Mouse (Mus musculus): ENCODE data around the gene Nap1l5.

Gene Nap1l5

DNA sequence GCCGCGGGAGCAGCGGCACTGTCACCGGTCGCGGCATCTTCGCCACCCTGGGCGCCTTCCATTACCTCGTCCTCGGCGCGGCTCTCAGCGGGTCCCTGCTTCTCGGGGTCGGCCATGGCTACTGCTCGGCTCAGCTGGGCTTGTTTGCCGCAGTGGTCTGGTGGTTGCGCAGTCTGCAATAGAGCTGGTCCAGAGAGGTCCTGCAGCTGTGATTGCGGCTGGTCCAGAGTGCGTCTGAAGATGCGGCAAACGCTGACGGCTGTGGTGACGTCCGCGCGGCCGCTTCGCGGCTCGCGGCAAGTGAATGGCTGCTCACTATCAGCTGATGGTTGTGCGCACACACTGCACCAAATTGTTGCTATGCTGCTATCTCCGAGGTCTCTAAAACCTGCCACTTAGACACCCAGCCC is at the start of gene Nap1l5:
Gene Nap1l5, minus strand, starts transcription at position 225 of the 410 bp plus-strand sequence.
- peak; percentile 73 to 83 for DNase-seq (ENCODE audit: low spot score in 2 of 2)

DNA sequence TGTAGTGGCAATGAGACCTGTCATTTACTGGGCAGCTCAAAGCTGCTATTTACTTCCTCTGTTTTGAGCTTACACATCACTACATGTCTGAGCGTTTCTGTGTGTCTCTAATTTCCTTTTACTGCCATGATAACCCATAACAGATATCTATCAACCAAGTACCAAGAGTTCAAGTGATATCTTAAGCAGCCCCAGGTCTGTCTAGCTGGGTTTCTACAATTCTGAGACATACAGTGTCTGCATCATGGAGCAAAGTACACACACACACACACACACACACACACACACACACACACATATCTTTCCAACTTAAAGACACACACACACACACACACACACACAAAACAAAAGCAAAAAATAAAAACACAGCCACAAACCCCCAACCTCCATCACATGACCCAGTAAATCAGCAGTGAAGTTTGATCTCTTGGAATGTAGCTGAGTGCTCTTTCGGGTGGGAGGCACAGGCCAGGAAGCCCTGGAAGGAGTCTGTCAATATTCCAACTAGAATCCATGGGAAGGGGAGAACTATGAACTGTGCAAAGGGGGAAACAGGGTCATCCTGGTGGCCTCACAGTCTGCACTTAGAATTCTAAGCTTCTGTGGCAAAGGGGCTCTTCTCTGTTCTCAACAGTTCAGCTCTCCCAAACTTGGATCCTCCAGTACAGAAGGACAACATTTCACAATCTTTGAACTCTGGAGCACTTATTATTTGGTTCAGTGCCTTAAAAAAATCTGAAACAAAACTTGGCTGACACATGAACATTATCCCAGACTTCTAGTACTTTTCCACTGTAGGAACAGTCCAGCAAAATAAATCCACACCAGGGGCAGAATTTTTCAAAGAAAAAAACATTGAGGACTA is 44.5 kb upstream of the Nap1l5 start:
- no peak for DNase-seq (ENCODE audit: low spot score in 2 of 2)

- no peak for DNase-seq (ENCODE audit: low spot score in 2 of 2)
These were observed 43.5 kb upstream of the Nap1l5 start for GRCm38 (mm10) chr6:58950410-58950809.

DNA sequence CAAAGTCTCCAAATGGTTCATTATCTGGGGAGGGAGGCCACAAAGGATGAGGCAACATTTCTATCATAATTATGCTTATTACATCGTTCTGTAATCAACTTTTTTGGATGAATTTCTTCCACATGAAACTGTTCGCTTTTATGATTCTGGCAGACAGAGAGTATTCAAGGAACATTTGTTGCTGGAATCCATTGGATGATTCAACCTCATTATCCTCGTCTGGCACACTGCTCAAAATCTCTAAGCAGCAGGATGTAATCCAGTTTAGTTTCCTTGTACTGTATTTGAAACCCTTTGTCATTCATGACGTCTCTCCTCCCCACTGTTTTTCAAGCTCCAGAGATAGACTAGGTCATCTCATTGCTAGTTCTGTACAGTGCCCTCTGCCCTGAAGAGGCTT is 40.0 kb upstream of the Nap1l5 start:
- DNase-seq (ENCODE audit: low spot score in 2 of 2) = peak in 1 of 2 experiments; percentile 22

DNA sequence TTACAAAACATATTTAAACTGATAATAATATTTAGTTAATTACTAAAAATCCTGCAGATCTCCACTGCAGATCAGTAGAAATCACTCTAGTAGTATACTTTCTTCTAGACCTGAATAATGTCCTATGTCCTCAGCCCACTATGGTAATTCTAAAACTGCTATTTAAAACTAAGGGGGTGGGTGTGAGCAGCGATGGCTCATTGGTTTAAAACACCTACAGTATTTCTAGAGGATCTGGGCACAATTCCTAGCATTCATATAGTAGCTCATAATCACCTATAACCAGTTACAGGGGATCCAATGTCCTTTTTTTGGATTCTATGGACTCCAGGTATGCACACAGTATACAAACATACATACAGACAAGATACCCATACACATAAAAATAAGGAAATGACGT is 39.4 kb upstream of the Nap1l5 start:
- DNase-seq (ENCODE audit: low spot score in 2 of 2) = no peak

GRCm38 (mm10) chr6:58943958-58944357 is 37.1 kb upstream of the Nap1l5 start:
- DNase-seq (ENCODE audit: low spot score in 2 of 2) = no peak

- DNase-seq (ENCODE audit: low spot score in 2 of 2) = peak; percentile 44 to 61
These were observed 35.4 kb upstream of the Nap1l5 start for GRCm38 (mm10) chr6:58942276-58942675.

DNA sequence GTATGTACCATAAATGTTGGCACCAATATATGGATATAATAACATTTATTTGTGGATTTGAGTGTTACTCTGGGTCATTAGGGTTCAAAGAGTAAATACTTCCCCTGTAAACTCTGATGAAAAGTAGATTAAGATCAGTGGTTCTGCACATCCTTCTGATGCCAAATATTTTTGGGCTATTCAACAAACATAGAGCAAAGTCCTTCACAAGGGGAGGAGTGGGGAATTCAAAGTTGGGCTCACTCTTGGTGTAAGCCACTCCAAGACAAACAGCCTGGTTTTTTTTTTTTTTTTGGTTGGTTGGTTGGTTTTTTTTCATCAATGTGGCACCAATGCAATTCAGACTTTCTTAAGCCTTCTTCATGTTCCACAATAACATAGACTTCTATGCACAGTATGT is 30.9 kb upstream of the Nap1l5 start:
- no peak for DNase-seq (ENCODE audit: low spot score in 2 of 2)

DNA sequence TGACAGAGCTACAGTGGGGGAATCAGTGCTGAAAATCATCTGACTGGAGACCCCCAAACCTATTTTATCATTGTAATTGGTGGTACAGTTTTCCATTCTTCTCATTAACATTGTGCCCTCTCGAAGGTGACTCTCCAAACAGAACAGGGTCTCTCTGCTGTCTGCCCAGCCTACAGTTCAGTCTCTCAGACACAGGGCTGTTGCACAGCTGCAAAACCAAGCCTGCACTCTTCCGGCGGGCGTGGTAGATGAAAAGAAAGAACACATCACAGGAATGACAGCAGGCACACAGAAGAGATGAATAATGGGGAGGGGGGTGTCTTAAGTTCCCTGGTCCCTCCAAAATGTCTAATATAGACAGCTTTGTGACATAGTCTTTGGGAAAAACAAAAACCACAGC is 27.3 kb upstream of the Nap1l5 start:
- no peak for DNase-seq (ENCODE audit: low spot score in 2 of 2)

DNA sequence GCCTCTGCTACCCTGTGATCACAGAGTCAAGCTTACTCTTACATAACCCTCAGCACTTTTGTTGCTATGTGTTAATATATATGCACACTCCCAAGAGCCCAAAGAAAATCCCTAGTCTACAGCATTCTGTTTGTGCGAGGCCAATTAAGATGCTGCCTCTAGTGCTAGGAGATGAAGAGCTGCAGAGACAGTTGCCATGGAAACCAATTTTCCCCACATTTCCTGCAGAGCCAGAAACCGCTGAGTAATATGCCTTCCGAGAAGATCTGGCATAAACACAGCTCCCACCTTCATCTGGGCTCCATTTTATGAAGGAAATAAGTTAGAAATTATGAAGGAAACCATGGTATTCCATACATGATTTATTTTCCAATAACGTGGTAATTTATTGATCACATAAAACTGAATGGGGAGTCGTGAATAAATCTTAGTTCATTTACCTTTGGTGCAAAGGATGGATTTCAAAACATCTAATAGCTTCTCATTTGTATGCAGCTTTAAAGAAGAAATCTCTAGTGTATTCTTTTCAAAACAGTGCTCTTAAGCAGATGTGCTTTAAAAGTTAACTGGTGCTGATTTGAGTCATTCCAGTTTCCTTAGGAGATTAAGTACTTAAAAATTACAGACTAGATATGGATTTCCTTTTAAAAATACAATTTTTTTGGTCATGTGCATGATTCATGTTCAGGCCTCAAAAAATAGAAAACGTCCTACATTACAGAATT is 26.5 kb upstream of the Nap1l5 start:
- peak; percentile 75 for DNase-seq (ENCODE audit: low spot score in 2 of 2)

DNA sequence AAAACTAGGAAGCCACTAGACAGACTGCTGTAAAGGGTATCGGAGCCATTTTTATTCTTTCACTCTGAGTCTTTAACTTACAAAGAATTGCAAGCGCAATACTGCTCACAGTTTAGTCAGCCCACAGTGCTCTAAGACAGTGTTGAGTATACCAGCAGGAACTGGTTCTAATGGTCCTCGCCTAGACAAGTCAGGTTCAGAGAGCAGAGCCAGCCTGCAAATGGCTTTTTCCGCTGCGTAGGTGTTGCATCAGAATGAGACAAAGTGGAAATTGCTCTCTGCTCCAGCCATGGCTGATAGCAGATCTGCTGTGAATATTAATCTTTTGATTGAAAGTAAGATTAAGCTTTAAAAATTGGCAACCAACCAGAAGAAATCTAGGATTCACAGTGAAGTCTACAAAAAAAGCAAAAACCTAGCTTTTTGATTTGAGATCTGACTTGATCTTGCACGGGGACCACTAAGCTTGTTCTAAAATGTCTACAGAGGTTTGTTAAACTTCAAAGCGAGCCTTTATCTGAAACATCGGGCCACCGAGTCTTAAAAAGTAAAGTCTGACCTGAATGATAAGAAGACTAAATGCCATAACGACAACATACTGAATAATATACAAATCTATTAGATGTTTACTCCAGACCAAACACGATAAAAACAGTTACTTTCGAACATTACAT is 25.8 kb upstream of the Nap1l5 start:
- DNase-seq (ENCODE audit: low spot score in 2 of 2) = peak; percentile 43 to 51

DNA sequence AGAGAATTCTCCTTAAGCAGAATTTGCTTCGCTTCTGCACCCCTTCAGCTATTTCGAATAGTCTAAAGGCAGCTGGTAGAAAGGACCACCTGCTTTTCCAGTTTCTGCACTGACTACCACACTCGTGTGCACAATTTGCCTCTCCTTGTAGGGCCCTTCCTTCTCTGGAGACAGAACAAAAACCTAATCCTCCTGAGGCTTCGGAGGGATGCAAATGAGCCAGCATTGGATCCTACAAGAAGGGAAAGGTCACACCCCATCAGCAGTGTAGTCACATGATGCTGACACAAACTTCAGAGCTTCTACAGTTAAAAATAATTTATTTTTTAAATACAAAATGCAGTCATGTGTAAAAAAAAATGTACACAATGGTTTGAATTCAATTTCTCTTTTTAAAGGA is 24.3 kb upstream of the Nap1l5 start:
- DNase-seq (ENCODE audit: low spot score in 2 of 2) = no peak

GRCm38 (mm10) chr6:58929911-58930431 is 23.1 kb upstream of the Nap1l5 start:
- peak in 1 of 2 experiments; percentile 43 for DNase-seq (ENCODE audit: low spot score in 2 of 2)

- no peak for DNase-seq (ENCODE audit: low spot score in 2 of 2)
These were observed 21.0 kb upstream of the Nap1l5 start for GRCm38 (mm10) chr6:58927881-58928280.

DNA sequence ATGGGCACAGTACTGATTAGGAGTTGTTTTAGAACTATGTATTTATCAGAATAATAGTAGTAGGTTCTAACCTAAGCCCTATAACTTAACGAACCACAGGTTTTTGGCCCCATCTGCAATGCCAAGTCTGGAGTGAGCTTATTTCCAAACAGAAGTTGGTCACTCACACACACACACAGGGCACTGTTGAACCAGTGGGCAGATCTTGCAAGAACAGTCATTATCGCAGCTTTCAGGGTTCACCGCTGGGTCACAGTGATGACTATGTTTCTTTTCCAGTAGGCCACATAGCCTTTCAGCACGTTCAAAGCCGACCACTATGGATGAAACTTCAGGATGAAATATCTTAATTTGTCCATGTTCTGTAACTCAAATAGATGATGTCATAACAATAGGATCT is 15.6 kb upstream of the Nap1l5 start:
- no peak for DNase-seq (ENCODE audit: low spot score in 2 of 2)

- DNase-seq (ENCODE audit: low spot score in 2 of 2) = no peak
These were observed 14.7 kb upstream of the Nap1l5 start for GRCm38 (mm10) chr6:58921623-58922022.

DNA sequence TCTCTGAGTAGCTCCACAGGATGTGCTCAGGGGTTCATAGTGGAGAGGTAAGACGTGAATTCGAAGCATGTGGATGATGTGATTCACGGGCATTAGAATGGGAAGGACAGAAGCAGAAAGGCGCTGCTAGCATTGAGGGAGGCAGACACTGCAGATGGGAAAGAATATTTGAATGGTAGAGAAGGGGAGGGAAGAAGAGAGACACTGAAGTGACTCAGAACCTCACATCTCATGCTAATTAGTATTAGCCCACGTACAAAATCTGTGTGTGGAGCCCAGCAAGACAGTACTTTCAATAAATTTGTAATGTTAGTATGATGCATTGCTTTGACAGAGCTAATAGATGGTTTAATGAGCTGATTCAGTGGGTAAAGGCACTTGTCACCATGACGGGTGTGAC is 13.9 kb upstream of the Nap1l5 start:
- no peak for DNase-seq (ENCODE audit: low spot score in 2 of 2)

GRCm38 (mm10) chr6:58916498-58916897 is 9.6 kb upstream of the Nap1l5 start:
- DNase-seq (ENCODE audit: low spot score in 2 of 2) = no peak

- no peak for DNase-seq (ENCODE audit: low spot score in 2 of 2)
These were observed 7.1 kb upstream of the Nap1l5 start for GRCm38 (mm10) chr6:58913971-58914370.

DNA sequence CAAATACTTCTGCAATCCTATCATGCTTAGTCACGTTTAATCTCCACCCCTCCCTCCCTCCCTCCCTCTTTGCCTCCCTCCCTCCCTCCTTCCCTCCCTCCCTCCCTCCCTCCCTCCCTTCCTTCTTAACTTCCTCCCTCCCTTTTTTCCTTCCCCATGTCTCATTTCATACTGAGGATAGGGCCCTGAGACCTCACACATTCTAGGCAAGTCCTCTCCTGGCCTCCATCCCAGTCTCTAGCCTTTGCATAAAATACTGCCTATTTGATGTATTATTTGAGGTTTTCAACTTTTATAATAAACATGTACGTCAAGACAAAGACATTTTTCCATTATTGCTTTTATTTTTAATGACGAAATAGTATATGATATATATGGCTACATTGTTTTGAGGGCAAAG is 6.7 kb upstream of the Nap1l5 start:
- no peak for DNase-seq (ENCODE audit: low spot score in 2 of 2)

DNA sequence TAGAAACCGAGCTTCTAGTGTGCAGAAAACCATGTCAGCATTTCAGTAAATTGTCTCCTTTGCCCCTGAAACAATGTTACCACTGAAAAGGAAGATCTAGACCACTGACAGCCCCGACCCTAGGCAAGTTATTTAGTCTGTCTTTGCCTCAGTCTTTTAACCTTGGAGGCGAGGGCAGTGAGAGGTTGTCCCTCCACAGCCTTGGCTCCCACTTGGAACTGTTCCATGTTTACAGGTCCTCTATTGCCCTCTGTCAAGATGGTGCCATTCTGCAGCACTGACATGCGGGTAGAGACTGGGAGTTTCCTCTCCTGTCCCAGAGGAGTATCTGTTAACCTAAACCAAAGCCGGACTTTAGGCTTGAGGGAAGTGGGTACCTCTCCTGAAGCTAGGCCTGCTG is 6.0 kb upstream of the Nap1l5 start:
- no peak for DNase-seq (ENCODE audit: low spot score in 2 of 2)

DNA sequence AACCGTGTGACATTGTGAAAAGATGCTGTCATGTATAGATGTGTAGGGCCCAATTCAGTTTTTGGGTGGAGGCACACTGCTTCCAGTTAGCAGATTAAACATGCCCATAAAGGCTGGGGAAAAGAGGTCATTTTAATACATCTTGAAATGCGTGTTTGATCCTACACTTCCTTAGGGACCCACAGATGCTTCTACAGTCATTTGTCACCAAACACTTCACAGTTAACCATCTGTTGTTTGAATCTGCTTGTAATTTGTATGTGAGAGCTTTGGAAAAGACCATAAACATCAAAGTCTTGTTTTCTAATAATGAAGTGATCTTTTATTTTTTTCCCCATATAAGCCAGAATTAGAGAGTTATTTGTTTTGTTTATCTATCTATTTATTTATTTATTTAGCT is 915 bp upstream of the Nap1l5 start:
- no peak for DNase-seq (ENCODE audit: low spot score in 2 of 2)

Data from right cerebral cortex, adult 2 months (tissue).